Mouse (Mus musculus): ENCODE results near the gene Ndufs1.

DNA sequence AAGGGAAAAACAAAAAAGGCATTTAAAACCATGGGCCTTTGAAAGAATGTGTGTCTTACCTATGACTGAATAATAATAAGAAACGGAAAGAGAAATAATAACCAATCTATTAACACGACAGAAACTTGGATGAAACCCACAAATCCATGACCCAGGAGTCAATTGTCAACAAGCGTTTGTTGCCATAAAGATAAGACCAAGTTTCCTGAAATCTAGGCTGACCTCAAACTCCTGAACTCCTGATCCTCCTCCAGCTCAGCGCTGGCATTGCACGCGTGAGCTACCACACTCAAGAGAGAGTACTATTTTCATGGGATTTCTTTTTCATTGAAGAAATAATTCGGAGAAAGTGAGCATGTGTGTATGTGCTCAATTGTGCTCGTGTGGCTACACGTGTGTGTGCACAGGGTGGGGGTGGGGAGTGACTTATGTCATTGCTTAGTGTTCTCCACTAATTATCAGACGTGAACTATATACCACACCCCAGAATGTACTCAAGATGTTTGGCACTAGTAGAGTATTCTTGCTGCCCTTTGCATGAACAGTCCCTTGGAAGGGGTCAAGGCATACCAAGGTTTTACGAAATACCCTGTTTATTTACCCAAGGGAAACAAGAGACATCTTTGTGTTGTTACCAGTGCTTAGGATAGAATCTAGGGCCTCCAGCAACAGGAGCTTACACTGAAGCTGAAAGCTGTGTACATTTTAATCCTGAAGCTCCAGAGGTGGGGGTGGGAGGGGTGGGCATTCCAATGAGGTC is 15.9 kb upstream of the Ndufs1 start:
- TF ChIP-seq CTCF (IDR thresholded peaks at IDR 0.05; ENCODE audit: low read depth) (no peak), EP300 (optimal IDR thresholded peaks at IDR 0.05) (no peak)
